Mouse (Mus musculus): ENCODE measurements around the gene Rap1gap2. TPM values are rescaled to one million over a fixed set of nuclear protein-coding genes. Genes with fewer than 3 reads are reported as not detected.
"Not testable (repeated sequence)": the region's sequence is repeated elsewhere in the genome, so short reads cannot be mapped to it uniquely, and the experiment has no call there.

Rap1gap2 gene
- total RNA-seq, 4 experiments from 2014 or later: 8.2 to 19.6 (median 12.7) TPM

- DNase-seq: no peak
Measured at GRCm38 (mm10) chr11:74621974-74622669, 11.4 kb upstream of the Rap1gap2 start.

GRCm38 (mm10) chr11:74619956-74620300 lies 9.2 kb upstream of the Rap1gap2 start:
- DNase-seq: no peak

- peak; percentile 63 for DNase-seq
Measured at GRCm38 (mm10) chr11:74619201-74619955, 8.7 kb upstream of the Rap1gap2 start, which contains the start of gene Ccdc92b. TSS of gene Ccdc92b (plus strand) at chr11:74619605.

GRCm38 (mm10) chr11:74615571-74615970 lies 4.9 kb upstream of the Rap1gap2 start:
- DNase-seq: no peak

GRCm38 (mm10) chr11:74613428-74613827 lies 2.7 kb upstream of the Rap1gap2 start:
- DNase-seq: no peak

- no peak for DNase-seq
Measured at GRCm38 (mm10) chr11:74611437-74611836, 722 bp upstream of the Rap1gap2 start.

GRCm38 (mm10) chr11:74610068-74610467 lies 647 bp downstream of the Rap1gap2 start:
- no peak for DNase-seq

GRCm38 (mm10) chr11:74602286-74602685 lies 8.4 kb downstream of the Rap1gap2 start:
- DNase-seq: no peak

- no peak for DNase-seq
Measured at GRCm38 (mm10) chr11:74597990-74598337, 12.8 kb downstream of the Rap1gap2 start.

- no peak for DNase-seq
Measured at GRCm38 (mm10) chr11:74597283-74597989, 13.3 kb downstream of the Rap1gap2 start.

GRCm38 (mm10) chr11:74592246-74592645 lies 18.5 kb downstream of the Rap1gap2 start:
- no peak for DNase-seq

GRCm38 (mm10) chr11:74590691-74591090 lies 20.0 kb downstream of the Rap1gap2 start:
- DNase-seq: no peak

GRCm38 (mm10) chr11:74590239-74590596 lies 20.5 kb downstream of the Rap1gap2 start:
- no peak for DNase-seq

GRCm38 (mm10) chr11:74589401-74590238 lies 21.1 kb downstream of the Rap1gap2 start:
- no peak for DNase-seq

GRCm38 (mm10) chr11:74586401-74586800 lies 24.3 kb downstream of the Rap1gap2 start:
- no peak for DNase-seq

- DNase-seq: no peak
Measured at GRCm38 (mm10) chr11:74584946-74585723, 25.6 kb downstream of the Rap1gap2 start.

GRCm38 (mm10) chr11:74583824-74584349 lies 26.8 kb downstream of the Rap1gap2 start:
- DNase-seq: no peak

GRCm38 (mm10) chr11:74582464-74582863 lies 28.3 kb downstream of the Rap1gap2 start:
- no peak for DNase-seq

GRCm38 (mm10) chr11:74581333-74581732 lies 29.4 kb downstream of the Rap1gap2 start:
- not testable (repeated sequence) for DNase-seq

- no peak for DNase-seq
Measured at GRCm38 (mm10) chr11:74577068-74577467, 33.6 kb downstream of the Rap1gap2 start.

GRCm38 (mm10) chr11:74575940-74576339 lies 34.8 kb downstream of the Rap1gap2 start:
- no peak for DNase-seq
